Mouse (Mus musculus) heart, embryonic 13.5 days (tissue): ENCODE results near the gene Miga2. TPM values are rescaled to one million over a fixed set of nuclear protein-coding genes. Genes with fewer than 3 reads are reported as not detected.

Experiments used
- ATAC-seq: fragments of 200-750 bp; cut with Nextera tagmentation; 2 replicates; pipeline ENCODE4 v1.8.0; 2017; ENCODE audit warnings: moderate TSS enrichment; ENCODE audit not compliant: insufficient number of reproducible peaks, low FRiP score, low TSS enrichment; ENCODE audit errors: extremely low read depth
- H3K27ac ChIP-seq: fragments of 300-500 bp; sonication (generic); replicated peaks from 2 replicates; pipeline ENCODE4 v1.5.1; 2015; ENCODE audit warnings: moderate library complexity, mild to moderate bottlenecking, inconsistent platforms
- H3K27me3 ChIP-seq: fragments of 300-500 bp; sonication (generic); replicated peaks from 2 replicates; pipeline ENCODE4 v1.6.1; 2015; ENCODE audit warnings: mild to moderate bottlenecking, inconsistent platforms
- H3K36me3 ChIP-seq: fragments of 300-500 bp; sonication (generic); 2 replicates; pipeline ENCODE4 v1.6.1; 2015; ENCODE audit warnings: mild to moderate bottlenecking, inconsistent platforms
- H3K4me1 ChIP-seq: fragments of 300-500 bp; sonication (generic); 2 replicates; pipeline ENCODE4 v1.6.1; 2015; ENCODE audit warnings: inconsistent platforms
- H3K4me2 ChIP-seq: fragments of 300-500 bp; sonication (generic); 2 replicates; pipeline ENCODE4 v1.6.1; 2015; ENCODE audit warnings: inconsistent platforms, mild to moderate bottlenecking, moderate library complexity
- H3K4me3 ChIP-seq: fragments of 300-500 bp; sonication (generic); 2 replicates; pipeline ENCODE4 v1.5.1; 2015; ENCODE audit warnings: moderate library complexity, mild to moderate bottlenecking, inconsistent platforms
- H3K9ac ChIP-seq: fragments of 300-500 bp; sonication (generic); 2 replicates; pipeline ENCODE4 v1.6.1; 2015; ENCODE audit warnings: inconsistent platforms, mild to moderate bottlenecking, moderate library complexity
- H3K9me3 ChIP-seq: fragments of 300-500 bp; sonication (generic); 2 replicates; pipeline ENCODE4 v1.6.1; 2016; ENCODE audit warnings: inconsistent platforms
- WGBS: fragments of 180-500 bp; shearing (Covaris S2); methylation state at CpG from one replicate; pipeline ENCODE4 v1.1.7; 2015; ENCODE audit warnings: mixed read lengths; 5-methylcytosine and 5-hydroxymethylcytosine counted together
- polyA plus RNA-seq: library from polyadenylated mRNA; unstranded; fragments of >200 nt; fragmentation: Nextera tagmentation; extraction: Ambion mirVana; gene quantifications from 2 replicates; pipeline ENCODE4 v1.2.1, GENCODE M21; 2015

The Miga2 gene
- polyA plus RNA-seq, result 28.9 and 31.4 TPM in 2 replicates

DNA sequence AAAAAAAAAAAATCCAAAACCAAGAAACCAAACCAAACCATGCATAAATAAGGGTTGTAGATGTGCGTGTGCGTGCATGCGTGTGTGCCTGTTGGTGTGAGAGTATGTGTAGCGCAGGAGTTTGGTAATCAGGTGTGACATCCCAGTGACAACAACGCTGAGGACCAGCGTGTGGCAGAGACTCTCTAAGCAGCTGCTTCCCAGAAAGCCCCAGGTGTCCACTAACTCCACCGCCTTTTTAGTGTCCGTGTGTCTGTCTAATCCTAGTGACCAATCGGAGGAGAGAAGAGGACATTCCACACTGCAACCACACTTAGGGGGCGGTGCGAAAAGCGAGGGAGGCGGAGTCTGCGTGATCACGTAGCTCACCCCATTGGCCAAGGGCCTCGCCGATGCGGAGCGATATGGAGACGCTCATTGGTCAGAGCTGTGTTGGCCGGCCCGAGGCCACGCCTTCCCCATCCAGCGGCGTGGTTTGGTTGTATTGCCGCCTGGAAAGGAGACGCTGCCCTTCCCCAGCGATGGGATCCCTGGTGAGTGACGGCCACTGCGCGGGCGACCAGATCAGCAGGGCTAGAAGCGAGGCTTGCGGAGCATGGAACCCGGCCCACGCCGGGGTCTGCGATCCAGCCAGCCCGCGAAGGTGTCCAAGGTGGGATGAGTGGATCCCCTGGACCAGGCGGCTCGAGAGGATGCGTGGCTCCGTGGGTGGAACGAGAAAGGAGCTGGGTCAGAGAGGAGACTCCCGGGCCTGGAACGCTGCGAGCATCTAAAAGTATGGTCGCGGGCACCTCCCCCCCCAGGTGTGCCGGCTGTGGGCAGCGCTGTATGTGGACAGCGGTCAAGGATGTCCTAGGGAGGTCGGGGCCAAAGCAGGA is at the start of gene Miga2:
TSS of gene Miga2 (plus strand) at position 461 of the 878 bp plus-strand sequence.
- no peaks in the 10 kb centered on the region for H3K27me3 ChIP-seq
- H3K4me1 ChIP-seq, result peaks cover 25% of the 10 kb centered on the region
- H3K4me2 ChIP-seq, result peak within 1 kb of the TSS; percentile 85
- peak; percentile 99 for ATAC-seq
- H3K4me3 ChIP-seq, result peak within 1 kb of the TSS; percentile 85
- peaks cover 26% of the 10 kb centered on the region for H3K36me3 ChIP-seq
- WGBS, result under 1% methylated on average over 54 of the region's 54 CpGs
- no peaks in the 10 kb centered on the region for H3K9me3 ChIP-seq
- peak within 1 kb of the TSS; percentile 90 for H3K27ac ChIP-seq
- peak within 1 kb of the TSS; percentile 85 for H3K9ac ChIP-seq

DNA sequence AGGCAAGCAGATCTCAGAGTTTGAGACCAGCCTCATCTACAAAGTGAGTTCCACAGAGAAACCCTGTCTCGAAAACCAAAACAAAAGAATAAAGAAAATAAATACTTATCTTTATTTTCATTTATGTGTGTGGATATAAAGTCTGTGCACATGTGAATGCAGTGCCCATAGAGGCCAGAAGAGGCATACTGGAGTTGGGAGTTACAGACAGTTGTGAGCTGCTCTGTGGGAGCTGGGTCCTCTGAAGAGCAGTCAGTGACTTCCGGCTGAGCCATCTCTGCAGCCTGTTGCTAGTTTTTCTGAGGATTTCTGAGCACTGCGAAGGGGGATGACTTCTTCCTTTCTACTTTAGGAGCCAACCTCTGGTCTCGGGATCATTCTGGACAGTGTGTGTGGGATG is 47.9 kb upstream of the Miga2 start:
- Histone ChIP-seq H3K27me3 (no peaks in the 10 kb centered on the region), H3K4me1 (no peaks in the 10 kb centered on the region), H3K4me3 (no peak overlapping the region), H3K27ac (no peak overlapping the region), H3K4me2 (no peak overlapping the region), H3K36me3 (peaks cover 98% of the 10 kb centered on the region), H3K9ac (no peak overlapping the region), H3K9me3 (no peaks in the 10 kb centered on the region)
- 94% methylated on average over 4 of the region's 4 CpGs for WGBS
- no peak for ATAC-seq

DNA sequence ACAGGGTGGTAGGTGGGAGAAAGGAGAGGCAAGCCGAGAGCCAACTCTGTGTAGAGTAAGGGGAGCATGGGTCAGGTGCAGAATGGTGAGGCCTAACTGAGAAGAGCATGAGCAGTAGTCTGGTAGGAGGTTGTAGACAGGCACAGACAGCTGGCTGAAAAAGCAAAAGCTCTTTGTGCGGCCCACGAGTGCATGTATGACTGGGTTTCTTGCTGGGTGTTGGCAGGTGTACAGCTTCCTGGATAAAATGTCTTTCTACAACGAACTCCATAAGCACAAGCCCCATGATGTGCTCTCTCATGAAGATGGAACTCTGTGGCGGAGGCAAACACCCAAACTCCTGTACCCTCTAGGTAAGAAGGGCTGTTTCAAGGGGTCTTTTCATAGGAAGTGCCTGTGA is 47.1 kb upstream of the Miga2 start:
- Histone ChIP-seq H3K4me1 (no peaks in the 10 kb centered on the region), H3K36me3 (peaks cover 99% of the 10 kb centered on the region), H3K27ac (no peak overlapping the region), H3K27me3 (no peaks in the 10 kb centered on the region), H3K9ac (no peak overlapping the region), H3K4me3 (no peak overlapping the region), H3K9me3 (no peaks in the 10 kb centered on the region), H3K4me2 (no peak overlapping the region)
- ATAC-seq, result no peak
- WGBS, result 91% methylated on average over 5 of the region's 5 CpGs

DNA sequence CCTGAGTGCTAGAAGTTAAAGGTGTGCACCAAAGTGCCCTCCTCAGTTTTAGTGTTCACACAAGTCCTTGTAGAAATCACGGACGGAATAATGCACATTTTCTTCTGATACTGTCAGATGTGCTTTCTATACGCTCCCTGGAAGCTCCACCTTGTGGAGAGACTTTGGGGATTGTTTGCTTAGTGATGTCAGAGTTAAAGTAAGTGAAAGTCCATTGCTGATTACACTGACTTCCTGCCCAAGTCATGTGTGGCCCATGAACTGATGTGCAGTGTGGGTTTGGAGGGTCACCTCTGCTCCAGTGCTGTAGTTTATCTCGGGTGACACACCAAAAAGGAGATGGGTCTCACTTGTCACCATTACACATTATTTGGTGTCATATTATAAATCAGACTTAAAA is 44.8 kb upstream of the Miga2 start:
- no peak overlapping the region for H3K4me2 ChIP-seq
- H3K4me3 ChIP-seq, result no peak overlapping the region
- no peak overlapping the region for H3K9ac ChIP-seq
- H3K36me3 ChIP-seq, result peaks cover 99% of the 10 kb centered on the region
- H3K4me1 ChIP-seq, result no peaks in the 10 kb centered on the region
- no peak overlapping the region for H3K27ac ChIP-seq
- no peaks in the 10 kb centered on the region for H3K27me3 ChIP-seq
- 80% methylated on average over 4 of the region's 4 CpGs for WGBS
- no peak for ATAC-seq
- H3K9me3 ChIP-seq, result no peaks in the 10 kb centered on the region

DNA sequence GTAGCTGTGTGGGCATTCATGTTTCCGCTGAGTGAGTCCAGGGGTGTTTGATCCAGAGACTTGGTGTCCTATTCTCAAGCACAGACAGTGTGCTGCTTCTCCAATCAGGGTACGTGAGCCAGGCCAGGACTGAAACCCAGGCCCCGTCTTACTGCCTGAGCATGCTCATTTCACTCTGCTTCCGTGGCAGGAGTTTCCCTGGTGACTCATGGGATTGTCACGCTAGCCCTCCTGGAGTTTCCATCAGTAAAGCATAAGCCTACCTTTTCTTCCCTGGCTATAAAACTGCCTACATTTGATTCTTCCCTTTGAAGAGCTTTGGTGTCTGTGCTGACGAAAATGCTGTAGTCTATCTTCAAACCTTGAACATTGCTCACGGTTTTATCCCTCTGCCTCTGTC is 40.9 kb upstream of the Miga2 start:
- H3K9me3 ChIP-seq, result no peaks in the 10 kb centered on the region
- H3K27me3 ChIP-seq, result no peaks in the 10 kb centered on the region
- H3K4me3 ChIP-seq, result no peak overlapping the region
- no peak for ATAC-seq
- peaks cover 99% of the 10 kb centered on the region for H3K36me3 ChIP-seq
- H3K4me1 ChIP-seq, result no peaks in the 10 kb centered on the region
- no peak overlapping the region for H3K27ac ChIP-seq
- no peak overlapping the region for H3K4me2 ChIP-seq
- H3K9ac ChIP-seq, result no peak overlapping the region
- 86% methylated on average over 7 of the region's 7 CpGs for WGBS

DNA sequence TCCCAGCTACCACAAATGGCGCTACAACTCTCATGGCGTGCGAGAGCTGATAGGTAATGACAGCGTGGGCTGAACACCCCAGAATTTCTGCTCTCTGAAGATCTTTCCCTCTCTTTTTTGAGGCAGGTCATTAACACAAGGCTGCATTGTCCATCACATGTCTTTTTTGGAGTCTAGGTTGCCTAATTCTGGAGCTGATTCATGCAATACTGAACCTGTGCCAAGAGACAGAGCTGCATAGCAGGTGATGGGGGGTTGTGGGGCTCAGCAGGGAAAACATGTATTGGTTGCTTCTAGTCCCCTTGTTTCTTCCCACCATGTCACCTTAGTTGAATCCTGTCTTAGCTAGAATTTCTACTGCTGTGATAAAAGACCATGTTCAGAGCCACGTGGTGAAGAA is 38.7 kb upstream of the Miga2 start:
- no peak overlapping the region for H3K9ac ChIP-seq

DNA sequence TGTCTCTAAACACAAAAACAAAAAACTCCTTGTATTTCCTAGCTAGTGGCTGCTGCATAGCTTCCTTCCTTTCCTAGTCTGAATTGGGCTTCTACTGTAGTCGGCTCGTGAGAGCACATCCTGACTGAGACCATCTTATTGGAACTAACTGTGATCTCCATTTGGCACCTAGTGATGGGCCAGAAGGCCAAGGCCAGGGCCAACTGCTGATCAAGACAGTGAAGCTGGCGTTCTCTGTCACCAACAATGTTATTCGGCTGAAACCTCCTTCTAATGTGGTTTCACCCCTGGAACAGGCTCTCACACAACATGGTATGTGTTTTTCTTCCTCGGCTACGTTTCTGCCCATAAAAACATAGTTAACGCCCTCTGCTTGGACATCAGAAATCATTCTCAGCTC is 36.8 kb upstream of the Miga2 start:
- no peak overlapping the region for H3K4me3 ChIP-seq
- peaks cover 98% of the 10 kb centered on the region for H3K36me3 ChIP-seq
- H3K27ac ChIP-seq, result no peak overlapping the region
- H3K4me1 ChIP-seq, result no peaks in the 10 kb centered on the region
- H3K4me2 ChIP-seq, result no peak overlapping the region
- no peaks in the 10 kb centered on the region for H3K27me3 ChIP-seq
- WGBS, result 84% methylated on average over 7 of the region's 7 CpGs
- no peak overlapping the region for H3K9ac ChIP-seq
- no peak for ATAC-seq
- H3K9me3 ChIP-seq, result no peaks in the 10 kb centered on the region

More for the DNA sequence above, 38.7 kb upstream of the Miga2 start:
- Histone ChIP-seq H3K4me3 (no peak overlapping the region), H3K27ac (no peak overlapping the region), H3K9me3 (no peaks in the 10 kb centered on the region), H3K4me2 (no peak overlapping the region), H3K36me3 (peaks cover 98% of the 10 kb centered on the region), H3K27me3 (no peaks in the 10 kb centered on the region), H3K4me1 (no peaks in the 10 kb centered on the region)
- 87% methylated on average over 5 of the region's 5 CpGs for WGBS
- ATAC-seq, result no peak

DNA sequence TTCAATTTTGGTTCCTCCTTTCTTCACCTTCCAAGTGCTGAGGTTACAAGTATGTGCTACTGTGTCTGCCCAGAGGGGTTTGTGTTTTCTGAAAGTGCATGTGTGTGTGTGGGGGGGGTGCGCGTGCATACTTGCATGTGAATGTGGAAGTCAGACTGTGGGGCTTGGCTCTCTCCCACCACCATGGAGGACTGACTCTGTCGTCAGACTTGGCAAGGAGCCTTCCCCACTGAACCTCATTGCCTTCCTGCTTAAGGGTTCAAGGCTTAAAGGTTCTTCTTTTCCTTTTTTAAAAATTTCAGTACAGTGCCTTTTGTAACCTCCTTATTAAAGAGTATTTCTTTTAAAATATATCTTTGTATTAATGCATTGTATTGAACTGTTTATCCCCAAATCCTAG is 35.2 kb upstream of the Miga2 start:
- H3K27ac ChIP-seq, result no peak overlapping the region
- H3K4me2 ChIP-seq, result no peak overlapping the region
- no peaks in the 10 kb centered on the region for H3K4me1 ChIP-seq
- H3K9me3 ChIP-seq, result no peaks in the 10 kb centered on the region
- no peak overlapping the region for H3K4me3 ChIP-seq
- H3K9ac ChIP-seq, result no peak overlapping the region
- peaks cover 98% of the 10 kb centered on the region for H3K36me3 ChIP-seq
- 90% methylated on average over 3 of the region's 3 CpGs for WGBS
- ATAC-seq, result no peak
- H3K27me3 ChIP-seq, result no peaks in the 10 kb centered on the region

DNA sequence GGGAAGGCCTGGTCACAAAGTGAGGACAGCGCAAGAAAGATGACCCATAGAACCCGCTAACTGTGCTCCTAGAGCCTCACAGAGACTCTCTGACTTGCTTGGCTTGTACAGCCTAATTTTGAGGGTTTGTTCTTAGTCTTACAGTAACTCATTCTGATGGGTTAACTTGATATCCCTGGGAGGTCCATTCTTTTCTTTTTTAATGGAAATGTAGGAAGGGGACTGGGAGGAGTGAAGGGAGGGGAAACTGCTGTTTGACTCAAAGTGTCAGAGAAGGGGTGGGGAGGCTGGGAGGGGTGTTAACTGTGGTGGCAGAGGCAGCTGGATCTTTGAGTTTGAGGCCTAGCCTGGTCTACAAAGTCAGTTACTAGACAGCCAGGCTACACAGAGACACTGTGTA is 28.7 kb upstream of the Miga2 start:
- H3K36me3 ChIP-seq, result peaks cover 98% of the 10 kb centered on the region
- H3K27me3 ChIP-seq, result no peaks in the 10 kb centered on the region
- no peak overlapping the region for H3K27ac ChIP-seq
- WGBS, result 95% methylated on average over 2 of the region's 2 CpGs
- no peaks in the 10 kb centered on the region for H3K4me1 ChIP-seq
- H3K4me2 ChIP-seq, result no peak overlapping the region
- no peaks in the 10 kb centered on the region for H3K9me3 ChIP-seq
- ATAC-seq, result no peak
- no peak overlapping the region for H3K9ac ChIP-seq
- no peak overlapping the region for H3K4me3 ChIP-seq

DNA sequence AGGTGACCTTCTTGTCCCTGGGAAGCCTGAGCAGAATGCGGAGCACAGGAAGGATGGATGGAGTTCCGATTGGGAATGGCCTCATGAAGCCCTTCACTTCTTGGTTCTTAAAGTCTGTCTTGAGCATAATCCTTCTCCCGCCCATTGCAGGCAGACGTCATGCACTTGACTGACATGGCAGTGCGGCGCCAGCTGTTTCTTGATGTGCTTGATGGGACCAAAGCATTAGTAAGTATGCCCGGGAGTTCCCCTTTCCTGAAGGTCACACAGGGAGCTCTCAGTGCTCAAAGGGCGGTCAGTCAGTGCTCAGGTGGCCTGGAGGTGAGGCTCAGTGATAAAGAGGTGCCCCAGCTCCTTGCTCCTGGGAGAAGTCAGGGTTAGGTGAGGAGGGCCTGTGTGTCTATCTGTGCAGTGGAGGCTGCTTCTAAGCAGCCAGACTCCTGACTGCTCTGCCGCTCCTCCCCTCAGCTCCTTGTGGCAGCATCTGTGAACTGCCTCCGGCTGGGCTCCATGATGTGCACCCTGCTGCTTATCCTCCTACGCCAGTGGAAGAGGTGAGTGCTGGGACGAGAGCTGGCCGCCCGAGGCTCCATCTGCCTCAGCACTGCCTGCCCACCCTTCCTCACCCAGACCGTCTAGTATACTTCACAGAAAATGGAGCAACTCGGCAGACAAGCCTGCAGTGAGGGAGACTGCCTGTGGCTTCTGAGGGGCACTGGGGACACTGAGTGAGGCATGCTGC is 27.7 kb upstream of the Miga2 start:
- Histone ChIP-seq H3K4me3 (no peak overlapping the region), H3K9me3 (no peaks in the 10 kb centered on the region), H3K27me3 (no peaks in the 10 kb centered on the region), H3K27ac (peak overlapping the region; percentile 5; the same call in 1 of the 2 replicates), H3K9ac (no peak overlapping the region; the same call in 1 of the 2 replicates), H3K4me2 (no peak overlapping the region), H3K4me1 (no peaks in the 10 kb centered on the region), H3K36me3 (peaks cover 98% of the 10 kb centered on the region)
- ATAC-seq, result no peak
- WGBS, result 77% methylated on average over 16 of the region's 16 CpGs

DNA sequence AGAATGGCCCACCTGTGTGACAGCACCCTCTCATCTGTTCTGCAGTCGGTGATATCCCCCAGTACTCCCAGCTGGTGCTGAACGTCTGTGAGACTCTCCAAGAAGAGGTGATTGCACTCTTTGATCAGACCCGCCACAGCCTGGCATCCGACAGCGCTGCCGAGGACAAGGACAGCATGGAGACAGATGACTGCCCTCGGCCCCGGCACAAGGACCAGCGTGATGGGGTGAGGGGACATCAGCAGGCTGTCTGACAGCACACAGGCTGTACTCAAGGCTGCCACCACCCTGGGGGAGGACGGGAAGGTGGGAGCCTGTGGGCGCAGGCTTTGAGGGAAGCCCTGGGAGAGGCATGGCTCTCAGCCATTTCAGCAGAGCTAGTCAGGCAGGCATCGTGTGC is 26.9 kb upstream of the Miga2 start:
- Histone ChIP-seq H3K9ac (no peak overlapping the region), H3K4me3 (no peak overlapping the region), H3K36me3 (peaks cover 98% of the 10 kb centered on the region), H3K4me2 (no peak overlapping the region), H3K4me1 (no peaks in the 10 kb centered on the region), H3K9me3 (no peaks in the 10 kb centered on the region), H3K27ac (peak overlapping the region; percentile 12; the same call in 1 of the 2 replicates), H3K27me3 (no peaks in the 10 kb centered on the region)
- 51% methylated on average over 12 of the region's 12 CpGs for WGBS
- ATAC-seq, result no peak
